Comparison of ENCODE assay signal across 1 mouse cellular context in the genomic region with DNA sequence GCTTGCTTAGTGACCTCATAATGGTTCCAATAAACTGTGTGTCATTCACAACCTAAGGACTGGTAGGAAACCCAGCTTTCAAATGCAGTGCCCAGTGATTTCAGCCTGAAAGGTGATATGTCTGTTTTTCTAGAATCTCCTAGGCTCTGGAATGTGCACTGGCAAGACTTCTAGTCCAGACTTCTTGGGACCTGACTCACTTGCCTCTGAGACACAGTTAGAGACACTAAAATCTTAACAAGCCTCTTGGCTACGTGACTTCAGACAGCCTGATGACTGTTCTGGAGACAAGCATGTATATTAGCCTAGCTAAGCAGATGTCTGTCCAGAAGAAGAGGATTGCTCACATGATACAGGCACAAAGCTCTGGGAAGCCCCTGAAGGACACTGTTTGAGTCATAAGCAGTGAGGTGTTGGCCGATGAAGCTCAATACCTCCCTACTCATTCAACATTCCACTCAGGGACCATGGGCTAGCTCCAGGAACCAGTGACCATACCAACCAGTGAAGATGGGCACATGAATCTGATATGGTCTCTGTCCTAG.
TF ChIP-seq lines count a peak whose summit lies in the region.

No protein-coding gene starts in this region.

TF ChIP-seq in CH12.LX, 34 proteins besides CTCF, POLR2A, EP300 and RAD21 (continued from another document):
- TF ChIP-seq ZNF384 (IDR thresholded peaks at IDR 0.05; ENCODE audit: low read depth, low read length) (no peak), ETS1 (conservative IDR thresholded peaks at IDR 0.05; ENCODE audit: low read depth, low read length) (peak; percentile 54), BHLHE40 (IDR thresholded peaks at IDR 0.05; ENCODE audit: low read depth, low read length) (peak; percentile 83), IRF4 (IDR thresholded peaks at IDR 0.05; ENCODE audit: low read depth, low read length) (peak; percentile 75), MXI1 (IDR thresholded peaks at IDR 0.05; ENCODE audit: low read depth, low read length) (no peak), GABPA (IDR thresholded peaks at IDR 0.05; ENCODE audit: insufficient replicate concordance, low read depth, low read length) (no peak)
